10 mouse cellular contexts compared by ENCODE assay signal in the genomic region with DNA sequence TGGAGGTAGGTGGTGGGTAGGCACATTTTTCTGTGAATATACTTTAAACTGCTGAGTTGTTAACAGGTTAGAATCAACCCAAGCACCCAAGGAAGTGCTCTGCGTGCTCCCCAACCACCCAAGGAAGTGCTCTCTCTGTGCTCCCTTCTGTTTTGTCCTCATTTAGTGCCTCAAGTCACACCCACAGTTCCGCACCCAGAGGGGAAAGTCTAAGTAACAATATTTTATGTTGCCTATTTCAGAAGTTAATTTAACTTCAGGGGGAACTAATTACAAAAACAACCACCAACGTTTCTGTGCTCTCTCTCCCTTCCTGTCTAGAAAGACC.
A peak's percentile ranks its signal among the peaks of the same experiment; 100 is the strongest.
DNase-seq lines count a peak whose midpoint lies in the region; ATAC-seq lines count a peak whose summit lies in the region.
"Had no signal": no experiment of that assay in that cellular context is flagged by ENCODE, and none has a peak within 500 bp of the region (broad histone marks: within the 10 kb centered on the region; RNA-seq: fewer than 3 reads in every experiment).

No protein-coding gene starts in this region.

- no peaks in the 10 kb centered on the region; the same call in 1 of the 2 replicates for H3K36me3 ChIP-seq in heart, embryonic 15.5 days
- peaks cover 19% of the 10 kb centered on the region for H3K36me3 ChIP-seq in midbrain, embryonic 13.5 days
- 0 out of 2 replicates have a peak, but pooled peaks cover 2% of the 10 kb centered on the region for H3K36me3 ChIP-seq in midbrain, embryonic 11.5 days (ENCODE audit: control insufficient read depth, insufficient read depth, low read length)
- peaks cover 2% of the 10 kb centered on the region; the same call in 1 of the 2 replicates for H3K36me3 ChIP-seq in embryonic facial prominence, embryonic 13.5 days

- H3K9me3 ChIP-seq in heart, embryonic 15.5 days (replicated peaks) = no peaks in the 10 kb centered on the region
- H3K9me3 ChIP-seq in midbrain, embryonic 13.5 days = no peaks in the 10 kb centered on the region
- H3K9me3 ChIP-seq in midbrain, embryonic 11.5 days (ENCODE audit: control insufficient read depth, low read length) = no peaks in the 10 kb centered on the region
- no peaks in the 10 kb centered on the region for H3K9me3 ChIP-seq in embryonic facial prominence, embryonic 13.5 days

- no peak for DNase-seq in heart, postnatal 25 days (ENCODE audit: low spot score)
- DNase-seq in midbrain, embryonic 11.5 days (ENCODE audit: low spot score, missing footprints) = no peak
- no peak for DNase-seq in frontal cortex, adult 2 months (ENCODE audit: extremely low spot score in 1 of 2, low spot score in 1 of 2)
- DNase-seq in layer of hippocampus, postnatal 14 days (ENCODE audit: low spot score in 2 of 2) = no peak

- intact Hi-C loops in heart, postnatal 25 days (cut with DNase I) = no loop called here

- no peak overlapping the region for H3K4me2 ChIP-seq in heart, embryonic 15.5 days
- no peak overlapping the region for H3K4me2 ChIP-seq in midbrain, embryonic 13.5 days (replicated peaks)
- no peak overlapping the region for H3K4me2 ChIP-seq in midbrain, embryonic 11.5 days
- peak overlapping the region; percentile 21; the same call in 1 of the 2 replicates for H3K4me2 ChIP-seq in embryonic facial prominence, embryonic 13.5 days

- H3K4me3 ChIP-seq in heart, embryonic 15.5 days = no peak overlapping the region
- H3K4me3 ChIP-seq in midbrain, embryonic 13.5 days (replicated peaks) = no peak overlapping the region
- no peak overlapping the region for H3K4me3 ChIP-seq in midbrain, embryonic 11.5 days (ENCODE audit: low read depth, low read length)
- H3K4me3 ChIP-seq in embryonic facial prominence, embryonic 13.5 days = no peak overlapping the region
- H3K4me3 ChIP-seq: erythroblast, embryonic 14.5 days had no signal

- peaks cover 64% of the 10 kb centered on the region for H3K4me1 ChIP-seq in heart, embryonic 15.5 days (replicated peaks)
- peaks cover 67% of the 10 kb centered on the region for H3K4me1 ChIP-seq in midbrain, embryonic 13.5 days (replicated peaks)
- H3K4me1 ChIP-seq in midbrain, embryonic 11.5 days (ENCODE audit: control insufficient read depth, insufficient read depth, low read length) = peaks cover 34% of the 10 kb centered on the region
- peaks cover 62% of the 10 kb centered on the region for H3K4me1 ChIP-seq in embryonic facial prominence, embryonic 13.5 days

- H3K27me3 ChIP-seq in heart, embryonic 15.5 days = no peaks in the 10 kb centered on the region
- H3K27me3 ChIP-seq in midbrain, embryonic 13.5 days = no peaks in the 10 kb centered on the region
- H3K27me3 ChIP-seq in midbrain, embryonic 11.5 days (ENCODE audit: control insufficient read depth, insufficient read depth, low read length) = no peaks in the 10 kb centered on the region
- H3K27me3 ChIP-seq in embryonic facial prominence, embryonic 13.5 days = no peaks in the 10 kb centered on the region

- no peak overlapping the region for H3K9ac ChIP-seq in heart, embryonic 15.5 days
- H3K9ac ChIP-seq in midbrain, embryonic 13.5 days (replicated peaks) = no peak overlapping the region
- no peak overlapping the region for H3K9ac ChIP-seq in midbrain, embryonic 11.5 days (ENCODE audit: low read length)
- H3K9ac ChIP-seq in embryonic facial prominence, embryonic 13.5 days = no peak overlapping the region
- H3K9ac ChIP-seq: liver, embryonic 14.5 days had no signal

- H3K27ac ChIP-seq in heart, embryonic 15.5 days = peak overlapping the region; percentile 41
- H3K27ac ChIP-seq in midbrain, embryonic 13.5 days = peak overlapping the region; percentile 45; the same call in 1 of the 2 replicates
- no peak overlapping the region for H3K27ac ChIP-seq in midbrain, embryonic 11.5 days (ENCODE audit: low read depth, low read length)
- 0 out of 2 replicates have a peak overlapping the region, but pooled peaks have one; percentile 19 for H3K27ac ChIP-seq in embryonic facial prominence, embryonic 13.5 days
- H3K27ac ChIP-seq: liver, embryonic 14.5 days had no signal

- ATAC-seq in heart, embryonic 15.5 days (replicated peaks; ENCODE audit: insufficient number of reproducible peaks, insufficient read depth, low FRiP score, low read depth) = no peak
- ATAC-seq in midbrain, embryonic 13.5 days = no peak
- ATAC-seq in midbrain, embryonic 11.5 days (ENCODE audit: low FRiP score) = no peak
- ATAC-seq in embryonic facial prominence, embryonic 13.5 days (ENCODE audit: insufficient number of reproducible peaks, insufficient read depth, low FRiP score, low TSS enrichment, low read depth) = no peak
- peak; percentile 25; the same call in 1 of the 2 replicates for ATAC-seq in neutrophil, adult 5-6 weeks (ENCODE audit: extremely low read depth, insufficient number of reproducible peaks, low FRiP score, poor library complexity, severe bottlenecking)

- 58% methylated on average over 3 of the region's 3 CpGs for WGBS in heart, embryonic 15.5 days
- 82% methylated on average over 3 of the region's 3 CpGs for WGBS in midbrain, embryonic 13.5 days
- WGBS in midbrain, embryonic 11.5 days = 81% methylated on average over 3 of the region's 3 CpGs
- WGBS in embryonic facial prominence, embryonic 13.5 days = 49% methylated on average over 3 of the region's 3 CpGs
